Mouse (Mus musculus) intestine, embryonic 14.5 days (tissue): ENCODE data around the gene Tpp2. TPM values are rescaled to one million over a fixed set of nuclear protein-coding genes. Genes with fewer than 3 reads are reported as not detected.
"Not testable (repeated sequence)": the region's sequence is repeated elsewhere in the genome, so short reads cannot be mapped to it uniquely, and the experiment has no call there.

Experiments
- ATAC-seq: fragments of 200-750 bp; cut with Nextera tagmentation; replicated peaks from 2 replicates; pipeline ENCODE4 v1.8.0; 2017; ENCODE audit warnings: low read depth, moderate number of reproducible peaks, moderate TSS enrichment, moderate library complexity; ENCODE audit not compliant: low FRiP score, low TSS enrichment
- DNase-seq: peaks from one replicate; pipeline ENCODE4 v3.0.0-alpha.2; 2018; ENCODE audit warnings: low spot score
- H3K27ac ChIP-seq: fragments of 300-500 bp; sonication (generic); 2 replicates; pipeline ENCODE4 v1.5.1; 2014; ENCODE audit warnings: low read depth, mild to moderate bottlenecking, control low read depth
- H3K27me3 ChIP-seq: fragments of 300-500 bp; sonication (generic); replicated peaks from 2 replicates; pipeline ENCODE4 v1.6.1; 2014; ENCODE audit warnings: low read length, control low read depth; ENCODE audit not compliant: control insufficient read depth, insufficient read depth
- H3K36me3 ChIP-seq: fragments of 300-500 bp; sonication (generic); 2 replicates; pipeline ENCODE4 v1.6.1; 2014; ENCODE audit warnings: low read length, control low read depth; ENCODE audit not compliant: control insufficient read depth, insufficient read depth
- H3K4me1 ChIP-seq: fragments of 300-500 bp; sonication (generic); replicated peaks from 2 replicates; pipeline ENCODE4 v1.6.1; 2014; ENCODE audit warnings: low read length, control low read depth, mixed read lengths; ENCODE audit not compliant: control insufficient read depth, insufficient read depth
- H3K4me2 ChIP-seq: fragments of 300-500 bp; sonication (generic); 2 replicates; pipeline ENCODE4 v1.6.1; 2014; ENCODE audit warnings: low read length
- H3K4me3 ChIP-seq: fragments of 300-500 bp; sonication (generic); 2 replicates; pipeline ENCODE4 v1.5.1; 2014; ENCODE audit warnings: low read depth, low read length, control low read depth, mixed read lengths
- H3K9ac ChIP-seq: fragments of 300-500 bp; sonication (generic); 2 replicates; pipeline ENCODE4 v1.6.1; 2014; ENCODE audit warnings: mild to moderate bottlenecking, low read length
- H3K9me3 ChIP-seq: fragments of 300-500 bp; sonication (generic); 2 replicates; pipeline ENCODE4 v1.6.1; 2016; ENCODE audit warnings: low read length, control low read depth; ENCODE audit not compliant: control insufficient read depth
- WGBS: fragments of 180-500 bp; shearing (Covaris S2); extraction: QIAGEN DNeasy Blood & Tissue Kit; methylation state at CpG from one replicate; pipeline ENCODE4 v1.1.7; 2014; 5-methylcytosine and 5-hydroxymethylcytosine counted together
- polyA plus RNA-seq: library from polyadenylated mRNA; unstranded; fragments of >200 nt; fragmentation: Nextera tagmentation; extraction: Ambion mirVana; gene quantifications from 2 replicates; pipeline ENCODE4 v1.2.1, GENCODE M21; 2014

The Tpp2 gene
- 59.6 and 64.2 TPM in 2 replicates for polyA plus RNA-seq

- peaks cover 16% of the 10 kb centered on the region for H3K4me1 ChIP-seq
- peak within 1 kb of the TSS; percentile 97 for H3K4me3 ChIP-seq
- H3K36me3 ChIP-seq, result 0 out of 2 replicates have a peak, but pooled peaks cover 2% of the 10 kb centered on the region
- DNase-seq (peak; percentile 96), ATAC-seq (peak; percentile 100)
- WGBS, result under 1% methylated on average over 80 of the region's 81 CpGs
- peak within 1 kb of the TSS; percentile 74 for H3K4me2 ChIP-seq
- no peaks in the 10 kb centered on the region for H3K27me3 ChIP-seq
- no peaks in the 10 kb centered on the region for H3K9me3 ChIP-seq
- H3K9ac ChIP-seq, result peak within 1 kb of the TSS; percentile 97
- H3K27ac ChIP-seq, result peak within 1 kb of the TSS; percentile 95
Measured at GRCm38 (mm10) chr1:43933488-43934415, at the start of gene Tpp2. Gene Tpp2 (plus strand): TSS chr1:43933647.

- 80% methylated on average over 11 of the region's 11 CpGs for WGBS
- ATAC-seq, H3K4me2 ChIP-seq, DNase-seq, H3K27ac ChIP-seq, H3K9ac ChIP-seq, H3K36me3 ChIP-seq, H3K4me1 ChIP-seq, H3K27me3 ChIP-seq, H3K9me3 ChIP-seq, H3K4me3 ChIP-seq: not testable (repeated sequence)
Measured at GRCm38 (mm10) chr1:43888358-43888757, 45.1 kb upstream of the Tpp2 start.

GRCm38 (mm10) chr1:43895742-43896141 lies 37.7 kb upstream of the Tpp2 start:
- Histone ChIP-seq H3K9ac (no peak overlapping the region), H3K27ac (no peak overlapping the region), H3K9me3 (no peaks in the 10 kb centered on the region), H3K4me1 (no peaks in the 10 kb centered on the region; the same call in 1 of the 2 replicates), H3K27me3 (no peaks in the 10 kb centered on the region), H3K4me2 (no peak overlapping the region), H3K36me3 (no peaks in the 10 kb centered on the region), H3K4me3 (no peak overlapping the region)
- no peak for DNase-seq
- no peak for ATAC-seq

- H3K36me3 ChIP-seq, result no peaks in the 10 kb centered on the region
- DNase-seq (no peak), ATAC-seq (no peak)
- 82% methylated on average over 2 of the region's 2 CpGs for WGBS
- H3K4me3 ChIP-seq, result no peak overlapping the region
- H3K4me1 ChIP-seq, result no peaks in the 10 kb centered on the region; the same call in 1 of the 2 replicates
- no peaks in the 10 kb centered on the region for H3K9me3 ChIP-seq
- no peak overlapping the region for H3K9ac ChIP-seq
- no peaks in the 10 kb centered on the region for H3K27me3 ChIP-seq
- H3K27ac ChIP-seq, result no peak overlapping the region
- H3K4me2 ChIP-seq, result no peak overlapping the region
Measured at GRCm38 (mm10) chr1:43897131-43897530, 36.3 kb upstream of the Tpp2 start.

GRCm38 (mm10) chr1:43897987-43898386 lies 35.5 kb upstream of the Tpp2 start:
- ATAC-seq (no peak), DNase-seq (no peak)
- Histone ChIP-seq H3K9ac (no peak overlapping the region), H3K4me1 (no peaks in the 10 kb centered on the region; the same call in 1 of the 2 replicates), H3K27me3 (no peaks in the 10 kb centered on the region), H3K9me3 (no peaks in the 10 kb centered on the region), H3K4me2 (no peak overlapping the region), H3K4me3 (no peak overlapping the region), H3K36me3 (no peaks in the 10 kb centered on the region), H3K27ac (no peak overlapping the region)
- WGBS, result 86% methylated on average over 18 of the region's 18 CpGs

GRCm38 (mm10) chr1:43898991-43899714 lies 34.3 kb upstream of the Tpp2 start:
- H3K4me2 ChIP-seq, result peak overlapping the region; percentile 41
- no peaks in the 10 kb centered on the region; the same call in 1 of the 2 replicates for H3K4me1 ChIP-seq
- no peak overlapping the region for H3K27ac ChIP-seq
- H3K9ac ChIP-seq, result 0 out of 2 replicates have a peak overlapping the region, but pooled peaks have one; percentile 22
- ATAC-seq, result no peak
- H3K27me3 ChIP-seq, result no peaks in the 10 kb centered on the region
- 26% methylated on average over 18 of the region's 18 CpGs for WGBS
- H3K9me3 ChIP-seq, result no peaks in the 10 kb centered on the region
- H3K36me3 ChIP-seq, result no peaks in the 10 kb centered on the region
- H3K4me3 ChIP-seq, result 0 out of 2 replicates have a peak overlapping the region, but pooled peaks have one; percentile 11
- DNase-seq, result peak; percentile 86

GRCm38 (mm10) chr1:43902417-43902816 lies 31.0 kb upstream of the Tpp2 start:
- Histone ChIP-seq H3K4me2 (no peak overlapping the region), H3K27ac (no peak overlapping the region), H3K9ac (no peak overlapping the region), H3K9me3 (no peaks in the 10 kb centered on the region), H3K4me3 (no peak overlapping the region), H3K36me3 (no peaks in the 10 kb centered on the region), H3K27me3 (no peaks in the 10 kb centered on the region), H3K4me1 (no peaks in the 10 kb centered on the region; the same call in 1 of the 2 replicates)
- ATAC-seq (no peak), DNase-seq (no peak)
- 76% methylated on average over 1 of the region's 1 CpGs for WGBS

- Histone ChIP-seq H3K4me1 (no peaks in the 10 kb centered on the region; the same call in 1 of the 2 replicates), H3K27me3 (no peaks in the 10 kb centered on the region), H3K4me2 (no peak overlapping the region), H3K27ac (no peak overlapping the region), H3K4me3 (no peak overlapping the region), H3K36me3 (no peaks in the 10 kb centered on the region), H3K9ac (no peak overlapping the region), H3K9me3 (no peaks in the 10 kb centered on the region)
- 77% methylated on average over 4 of the region's 4 CpGs for WGBS
- ATAC-seq, result peak; percentile 64; the same call in 1 of the 2 replicates
- DNase-seq, result no peak
Measured at GRCm38 (mm10) chr1:43902855-43903254, 30.6 kb upstream of the Tpp2 start.
